Mouse (Mus musculus) midbrain, embryonic 11.5 days (tissue): Measurements from ENCODE around the gene Csmd2. TPM values are rescaled to one million over a fixed set of nuclear protein-coding genes. Genes with fewer than 3 reads are reported as not detected.

Source experiments
- ATAC-seq: fragments of 200-750 bp; cut with Nextera tagmentation; 2 replicates; pipeline ENCODE4 v1.8.0; 2017; ENCODE audit warnings: moderate TSS enrichment, moderate library complexity; ENCODE audit not compliant: low FRiP score
- DNase-seq: peaks from one replicate; pipeline ENCODE4 v3.0.0; 2015; ENCODE audit warnings: low spot score; ENCODE audit errors: missing footprints
- H3K27ac ChIP-seq: fragments of 300-500 bp; sonication (generic); 2 replicates; pipeline ENCODE4 v1.5.1; 2014; ENCODE audit warnings: low read depth, low read length
- H3K27me3 ChIP-seq: fragments of 300-500 bp; sonication (generic); 2 replicates; pipeline ENCODE4 v1.6.1; 2014; ENCODE audit warnings: mild to moderate bottlenecking, low read length, moderate library complexity, mixed read lengths; ENCODE audit not compliant: control insufficient read depth, insufficient read depth
- H3K36me3 ChIP-seq: fragments of 300-500 bp; sonication (generic); 2 replicates; pipeline ENCODE4 v1.6.1; 2014; ENCODE audit warnings: mild to moderate bottlenecking, low read length, moderate library complexity, mixed read lengths; ENCODE audit not compliant: control insufficient read depth, insufficient read depth
- H3K4me1 ChIP-seq: fragments of 300-500 bp; sonication (generic); 2 replicates; pipeline ENCODE4 v1.6.1; 2014; ENCODE audit warnings: low read length; ENCODE audit not compliant: control insufficient read depth, insufficient read depth
- H3K4me2 ChIP-seq: fragments of 300-500 bp; sonication (generic); 2 replicates; pipeline ENCODE4 v1.6.1; 2014; ENCODE audit warnings: mild to moderate bottlenecking, moderate library complexity
- H3K4me3 ChIP-seq: fragments of 300-500 bp; sonication (generic); 2 replicates; pipeline ENCODE4 v1.5.1; 2014; ENCODE audit warnings: low read depth, low read length
- H3K9ac ChIP-seq: fragments of 300-500 bp; sonication (generic); 2 replicates; pipeline ENCODE4 v1.6.1; 2014; ENCODE audit warnings: low read length
- H3K9me3 ChIP-seq: fragments of 300-500 bp; sonication (generic); 2 replicates; pipeline ENCODE4 v1.6.1; 2016; ENCODE audit warnings: low read length; ENCODE audit not compliant: control insufficient read depth
- WGBS: fragments of 180-500 bp; shearing (Covaris S2); extraction: QIAGEN DNeasy Blood & Tissue Kit; methylation state at CpG from one replicate; pipeline ENCODE4 v1.1.7; 2014; 5-methylcytosine and 5-hydroxymethylcytosine counted together
- polyA plus RNA-seq: library from polyadenylated mRNA; unstranded; fragments of >200 nt; fragmentation: Nextera tagmentation; extraction: Ambion mirVana; gene quantifications from 2 replicates; pipeline ENCODE4 v1.2.1, GENCODE M21; 2014

Csmd2 gene
- polyA plus RNA-seq, 1 experiment from 2014 or later: 1.6 TPM

DNA sequence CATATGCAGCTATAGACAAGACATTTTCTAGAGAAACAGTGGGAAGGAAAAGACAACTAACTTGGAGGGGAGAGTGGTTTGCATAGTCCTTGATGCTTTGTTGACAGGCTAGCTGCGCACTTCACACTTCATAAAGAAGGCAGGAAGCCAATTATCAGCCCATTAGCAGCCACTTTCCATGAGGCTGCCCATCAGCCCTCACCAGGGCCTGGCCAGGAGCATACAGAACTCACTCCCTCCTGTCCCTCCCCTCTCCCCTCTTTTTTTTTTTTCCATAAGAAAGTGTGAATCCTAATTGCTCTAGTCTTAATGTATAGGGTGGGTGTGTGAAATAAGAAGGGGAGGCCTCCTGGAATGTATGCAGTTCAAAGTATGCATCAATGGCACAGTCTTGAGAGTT, 354.6 kb downstream of the Csmd2 start:
- Histone ChIP-seq H3K4me2 (no peak overlapping the region), H3K36me3 (no peaks in the 10 kb centered on the region), H3K4me1 (no peaks in the 10 kb centered on the region), H3K4me3 (no peak overlapping the region), H3K9ac (no peak overlapping the region), H3K27me3 (no peaks in the 10 kb centered on the region), H3K27ac (no peak overlapping the region), H3K9me3 (no peaks in the 10 kb centered on the region)
- DNase-seq (no peak), ATAC-seq (no peak)
- 64% methylated on average over 1 of the region's 1 CpGs for WGBS

DNA sequence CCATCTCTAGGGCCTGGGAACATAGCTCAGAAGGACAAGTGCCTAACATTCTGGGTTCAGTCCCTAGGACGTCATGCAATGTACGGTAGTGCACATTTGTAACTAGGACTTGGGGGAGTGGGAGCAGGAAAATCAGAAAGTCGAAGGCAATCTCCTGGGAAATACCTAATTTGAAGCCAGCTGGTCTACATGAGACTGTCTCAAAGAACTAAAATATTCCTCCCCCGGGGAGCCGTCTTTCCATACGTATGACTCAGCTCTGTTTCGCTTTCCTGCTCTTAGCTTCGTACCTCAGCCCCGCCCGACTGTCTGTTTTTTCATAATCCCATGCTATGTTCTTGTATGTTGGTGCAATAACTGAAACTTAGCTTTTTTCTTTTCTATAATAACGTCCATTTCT, 371.1 kb downstream of the Csmd2 start:
- Histone ChIP-seq H3K4me3 (no peak overlapping the region), H3K9ac (no peak overlapping the region), H3K27me3 (no peaks in the 10 kb centered on the region), H3K27ac (no peak overlapping the region), H3K4me2 (no peak overlapping the region), H3K36me3 (no peaks in the 10 kb centered on the region), H3K4me1 (peaks cover 2% of the 10 kb centered on the region; the same call in 1 of the 2 replicates), H3K9me3 (no peaks in the 10 kb centered on the region)
- 93% methylated on average over 11 of the region's 11 CpGs for WGBS
- ATAC-seq: no peak
- no peak for DNase-seq

DNA sequence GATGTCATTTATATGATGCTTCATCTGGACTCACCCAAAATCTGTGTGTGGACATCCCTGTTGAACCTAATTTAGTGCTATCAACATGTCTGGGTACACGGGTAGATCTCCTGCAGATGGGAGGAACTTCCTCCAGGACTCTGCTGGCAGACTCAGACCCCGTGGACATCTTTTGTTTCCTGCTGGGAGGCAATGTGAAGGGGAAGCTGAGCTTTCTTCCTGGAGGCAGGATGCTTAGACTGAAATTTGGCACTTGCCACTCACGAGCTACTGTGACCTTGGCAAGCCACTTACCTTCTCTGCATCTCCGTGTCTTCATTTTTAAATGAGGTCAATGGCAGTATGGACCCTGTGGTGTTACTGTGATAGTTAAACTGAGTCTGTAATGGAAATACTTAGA, 378.2 kb downstream of the Csmd2 start:
- no peak for ATAC-seq
- Histone ChIP-seq H3K4me3 (no peak overlapping the region), H3K9ac (no peak overlapping the region), H3K4me1 (no peaks in the 10 kb centered on the region; the same call in 1 of the 2 replicates), H3K36me3 (no peaks in the 10 kb centered on the region), H3K9me3 (no peaks in the 10 kb centered on the region), H3K27me3 (no peaks in the 10 kb centered on the region), H3K27ac (no peak overlapping the region), H3K4me2 (no peak overlapping the region)
- 77% methylated on average over 4 of the region's 4 CpGs for WGBS
- DNase-seq: no peak

DNA sequence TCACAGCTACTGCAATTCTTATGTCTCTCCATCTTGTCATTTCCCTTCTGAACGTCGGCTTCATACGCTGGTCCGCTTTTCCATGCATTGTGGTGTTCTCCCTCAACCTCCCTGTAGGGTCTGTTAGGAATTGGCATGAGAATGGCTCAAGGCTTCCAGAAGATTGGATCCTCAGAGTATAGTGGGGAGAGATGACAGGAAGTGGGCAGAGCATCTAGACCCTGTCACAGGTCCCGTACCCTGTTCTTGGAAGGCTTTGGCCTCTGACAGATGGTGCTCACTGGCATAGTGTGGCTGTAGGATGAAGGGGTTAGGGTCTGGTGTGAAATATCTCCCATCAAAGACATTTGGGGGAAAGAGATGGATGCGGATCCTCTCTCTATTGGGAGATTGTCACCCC, 380.4 kb downstream of the Csmd2 start:
- H3K4me3 ChIP-seq: no peak overlapping the region
- 95% methylated on average over 6 of the region's 6 CpGs for WGBS
- H3K9me3 ChIP-seq: no peaks in the 10 kb centered on the region
- H3K4me2 ChIP-seq: no peak overlapping the region
- ATAC-seq: no peak
- no peak for DNase-seq
- H3K9ac ChIP-seq: no peak overlapping the region
- no peaks in the 10 kb centered on the region for H3K4me1 ChIP-seq
- no peaks in the 10 kb centered on the region for H3K36me3 ChIP-seq
- no peaks in the 10 kb centered on the region for H3K27me3 ChIP-seq
- H3K27ac ChIP-seq: no peak overlapping the region

DNA sequence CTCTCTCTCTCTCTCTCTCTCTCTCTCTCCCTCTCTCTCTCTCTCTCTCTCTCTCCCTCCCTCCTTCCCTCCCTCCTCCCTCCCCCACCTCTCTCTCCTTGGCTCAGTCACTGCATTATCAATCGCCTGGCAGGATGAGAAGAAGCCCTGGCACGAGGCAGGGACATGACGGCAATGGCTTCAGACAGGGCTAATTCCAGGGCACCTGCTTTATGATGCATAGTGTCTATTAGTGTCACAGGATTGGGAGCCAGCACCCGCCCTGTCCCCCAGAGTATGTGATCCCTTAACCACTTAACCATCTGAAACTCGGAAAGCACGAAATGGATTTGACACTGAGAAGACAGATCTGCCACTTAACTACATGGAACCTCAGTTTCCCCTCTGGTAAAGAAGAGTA, 384.1 kb downstream of the Csmd2 start:
- Histone ChIP-seq H3K4me2 (no peak overlapping the region), H3K9me3 (no peaks in the 10 kb centered on the region), H3K27ac (no peak overlapping the region), H3K4me3 (no peak overlapping the region), H3K36me3 (no peaks in the 10 kb centered on the region), H3K4me1 (no peaks in the 10 kb centered on the region), H3K9ac (no peak overlapping the region), H3K27me3 (no peaks in the 10 kb centered on the region)
- peak; percentile 71 for DNase-seq
- ATAC-seq: no peak
- 83% methylated on average over 6 of the region's 6 CpGs for WGBS

DNA sequence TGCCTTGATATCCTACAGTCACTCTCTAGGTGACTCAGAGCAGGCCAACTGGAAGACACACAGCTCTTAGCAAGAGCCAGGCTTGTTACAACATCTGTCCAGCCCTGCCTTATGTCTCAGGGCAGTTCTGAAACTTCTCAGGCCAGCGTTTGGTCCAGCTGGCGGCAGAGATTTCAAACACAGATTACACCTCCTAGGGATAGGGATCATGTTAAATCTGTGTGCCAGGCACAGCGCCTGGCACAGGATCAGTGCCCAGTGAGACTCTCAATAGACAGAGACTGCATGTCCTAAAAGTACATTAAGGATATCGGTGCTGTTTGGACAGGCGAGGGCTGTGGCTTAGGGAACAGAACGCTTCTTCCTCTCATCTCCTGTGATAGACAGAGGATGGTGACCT, 385.5 kb downstream of the Csmd2 start:
- no peak overlapping the region for H3K4me3 ChIP-seq
- DNase-seq (peak; percentile 14), ATAC-seq (no peak)
- H3K4me1 ChIP-seq: no peaks in the 10 kb centered on the region
- H3K9me3 ChIP-seq: no peaks in the 10 kb centered on the region
- no peak overlapping the region for H3K9ac ChIP-seq
- no peaks in the 10 kb centered on the region for H3K36me3 ChIP-seq
- no peak overlapping the region for H3K27ac ChIP-seq
- 91% methylated on average over 6 of the region's 6 CpGs for WGBS
- no peak overlapping the region for H3K4me2 ChIP-seq
- no peaks in the 10 kb centered on the region for H3K27me3 ChIP-seq

DNA sequence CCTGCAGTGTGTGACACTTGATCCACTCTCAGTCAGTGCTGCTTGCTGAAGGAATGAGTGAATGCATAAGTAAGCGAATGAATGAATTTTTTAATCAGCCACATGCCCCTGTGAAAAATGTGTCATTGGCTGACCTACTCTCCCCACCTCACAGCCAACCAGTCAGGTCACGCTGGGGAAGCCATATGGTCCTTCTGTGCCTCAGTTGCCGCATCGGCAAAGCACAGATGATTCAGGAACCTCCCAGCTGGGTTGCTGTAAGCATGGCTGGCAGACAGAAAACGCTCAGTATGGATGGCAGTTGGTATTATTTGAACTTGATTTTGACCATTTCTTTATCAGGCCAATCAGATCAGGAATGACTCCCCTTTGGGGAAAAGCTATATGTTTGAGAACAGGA, 386.4 kb downstream of the Csmd2 start:
- no peak overlapping the region for H3K4me2 ChIP-seq
- 85% methylated on average over 5 of the region's 5 CpGs for WGBS
- no peak for DNase-seq
- no peaks in the 10 kb centered on the region for H3K4me1 ChIP-seq
- no peak for ATAC-seq
- H3K9ac ChIP-seq: no peak overlapping the region
- no peaks in the 10 kb centered on the region for H3K9me3 ChIP-seq
- H3K4me3 ChIP-seq: no peak overlapping the region
- no peaks in the 10 kb centered on the region for H3K27me3 ChIP-seq
- H3K27ac ChIP-seq: no peak overlapping the region
- H3K36me3 ChIP-seq: no peaks in the 10 kb centered on the region

DNA sequence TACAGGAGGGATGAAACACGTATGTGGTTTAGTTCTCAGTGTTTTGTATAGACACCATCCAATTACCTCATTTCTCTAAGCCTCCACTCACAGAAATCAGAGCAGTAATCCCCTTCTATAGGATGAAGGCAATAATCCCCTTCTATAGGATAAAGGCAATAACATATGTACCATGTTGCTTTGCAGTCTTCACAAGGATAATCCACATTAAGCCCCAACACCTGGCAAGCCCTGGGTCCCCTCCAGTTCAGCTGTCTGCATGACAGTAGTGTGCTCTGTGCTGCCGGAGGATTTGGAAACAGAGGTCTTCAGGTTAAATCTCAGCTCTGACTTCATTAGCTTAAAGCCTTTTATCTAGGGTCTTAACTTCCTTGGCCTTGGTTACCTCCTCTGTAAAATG, 391.3 kb downstream of the Csmd2 start:
- Histone ChIP-seq H3K27ac (no peak overlapping the region), H3K36me3 (no peaks in the 10 kb centered on the region), H3K9me3 (no peaks in the 10 kb centered on the region), H3K4me1 (no peaks in the 10 kb centered on the region), H3K27me3 (no peaks in the 10 kb centered on the region), H3K9ac (no peak overlapping the region), H3K4me2 (no peak overlapping the region), H3K4me3 (no peak overlapping the region)
- DNase-seq: no peak
- no peak for ATAC-seq
- 47% methylated on average over 2 of the region's 2 CpGs for WGBS

DNA sequence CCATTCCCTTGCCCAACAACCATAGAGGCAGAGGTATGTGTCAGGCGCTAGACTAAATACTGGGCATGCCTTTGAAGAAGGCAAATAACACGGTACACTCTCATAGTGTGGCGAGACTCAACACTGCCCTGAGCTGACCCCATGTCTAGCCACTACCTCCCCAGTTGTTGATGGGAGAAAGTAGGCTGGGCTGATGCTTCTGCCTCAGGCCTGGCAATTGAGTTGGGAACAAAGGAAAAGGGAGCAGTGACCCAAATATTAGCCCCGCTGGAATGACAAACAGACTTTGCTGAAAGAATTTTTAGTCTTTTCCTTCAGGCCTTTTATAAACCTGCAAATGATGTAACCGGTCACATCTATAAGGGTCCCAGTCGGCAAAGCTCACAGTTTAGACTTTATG, 393.7 kb downstream of the Csmd2 start:
- Histone ChIP-seq H3K4me3 (no peak overlapping the region), H3K4me2 (no peak overlapping the region), H3K9ac (no peak overlapping the region), H3K4me1 (no peaks in the 10 kb centered on the region), H3K27ac (no peak overlapping the region), H3K9me3 (no peaks in the 10 kb centered on the region), H3K27me3 (no peaks in the 10 kb centered on the region), H3K36me3 (no peaks in the 10 kb centered on the region)
- WGBS: 86% methylated on average over 6 of the region's 6 CpGs
- DNase-seq (no peak), ATAC-seq (no peak)

DNA sequence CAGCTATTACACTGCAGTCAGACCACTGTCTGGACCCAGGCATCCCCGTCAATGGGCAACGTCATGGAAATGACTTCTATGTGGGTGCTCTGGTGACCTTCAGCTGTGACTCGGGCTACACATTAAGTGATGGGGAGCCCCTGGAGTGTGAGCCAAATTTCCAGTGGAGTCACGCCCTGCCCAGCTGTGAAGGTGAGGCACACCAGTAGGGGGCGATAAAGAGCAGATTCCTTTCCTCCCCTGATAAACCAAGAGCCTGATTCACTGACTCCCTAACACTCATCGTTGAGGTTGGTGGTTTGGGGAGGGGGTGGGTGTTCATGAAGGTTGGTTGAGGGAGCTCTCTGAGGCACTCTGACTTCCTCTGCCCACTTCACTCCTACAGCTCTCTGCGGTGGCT, 396.1 kb downstream of the Csmd2 start:
- Histone ChIP-seq H3K27ac (no peak overlapping the region), H3K4me1 (no peaks in the 10 kb centered on the region), H3K9me3 (no peaks in the 10 kb centered on the region), H3K27me3 (no peaks in the 10 kb centered on the region), H3K36me3 (no peaks in the 10 kb centered on the region), H3K4me3 (no peak overlapping the region), H3K9ac (no peak overlapping the region), H3K4me2 (no peak overlapping the region)
- DNase-seq (peak; percentile 37), ATAC-seq (no peak)
- WGBS: 91% methylated on average over 7 of the region's 7 CpGs
